Mouse (Mus musculus) bone marrow macrophage, adult 2 months (primary cell): ENCODE data around the gene Nmnat2. TPM values are rescaled to one million over a fixed set of nuclear protein-coding genes. Genes with fewer than 3 reads are reported as not detected.

Experiments used
- H3K27ac ChIP-seq: 2 replicates; pipeline ENCODE4 v1.5.1; 2012; ENCODE audit warnings: low read depth, low read length; ENCODE audit not compliant: insufficient read depth
- H3K4me1 ChIP-seq: 2 replicates; pipeline ENCODE4 v1.6.1; 2012; ENCODE audit warnings: low read length; ENCODE audit not compliant: control insufficient read depth, insufficient read depth
- H3K4me3 ChIP-seq: 2 replicates; pipeline ENCODE4 v1.5.1; 2012; ENCODE audit warnings: mild to moderate bottlenecking, low read length, moderate library complexity; ENCODE audit not compliant: insufficient read depth
- CTCF ChIP-seq: IDR thresholded peaks from 2 replicates; pipeline ENCODE4 v1.5.1; 2012; ENCODE audit warnings: low read depth, mild to moderate bottlenecking, low read length, moderate library complexity
- POLR2A ChIP-seq: IDR thresholded peaks from 2 replicates; pipeline ENCODE4 v1.6.1; 2012; ENCODE audit warnings: mild to moderate bottlenecking, low read depth, low read length, borderline replicate concordance
- polyA plus RNA-seq: library from polyadenylated mRNA; stranded (reverse); fragments of >200 nt; gene quantifications from 2 replicates; pipeline ENCODE4 v1.2.4, GENCODE M21; 2012; ENCODE audit not compliant: missing spikeins, insufficient read depth, insufficient read length

Gene Nmnat2
- polyA plus RNA-seq, 1 experiment = not detected

GRCm38 (mm10) chr1:152978700-152979099 is 23.9 kb downstream of the Nmnat2 start:
- Histone ChIP-seq H3K4me1 (no peaks in the 10 kb centered on the region), H3K27ac (no peak overlapping the region), H3K4me3 (no peak overlapping the region)
- TF ChIP-seq POLR2A (no peak), CTCF (no peak)

- H3K27ac ChIP-seq = no peak overlapping the region
- no peak overlapping the region for H3K4me3 ChIP-seq
- TF ChIP-seq CTCF (no peak), POLR2A (no peak)
- no peaks in the 10 kb centered on the region for H3K4me1 ChIP-seq
Observed at GRCm38 (mm10) chr1:152983416-152983815, 28.6 kb downstream of the Nmnat2 start.

- Histone ChIP-seq H3K27ac (no peak overlapping the region), H3K4me3 (no peak overlapping the region), H3K4me1 (no peaks in the 10 kb centered on the region)
- TF ChIP-seq POLR2A (no peak), CTCF (no peak)
Observed at GRCm38 (mm10) chr1:152986981-152987380, 32.2 kb downstream of the Nmnat2 start.

GRCm38 (mm10) chr1:152990067-152990466 is 35.3 kb downstream of the Nmnat2 start:
- no peak for TF ChIP-seq POLR2A
- TF ChIP-seq CTCF = no peak
- Histone ChIP-seq H3K27ac (no peak overlapping the region), H3K4me1 (peaks cover 3% of the 10 kb centered on the region; the same call in 1 of the 2 replicates), H3K4me3 (no peak overlapping the region)

GRCm38 (mm10) chr1:152992271-152993134 is 37.7 kb downstream of the Nmnat2 start:
- Histone ChIP-seq H3K4me1 (peaks cover 3% of the 10 kb centered on the region; the same call in 1 of the 2 replicates), H3K27ac (no peak overlapping the region), H3K4me3 (no peak overlapping the region)
- TF ChIP-seq POLR2A = no peak
- TF ChIP-seq CTCF = no peak

- no peak overlapping the region for H3K27ac ChIP-seq
- peaks cover 3% of the 10 kb centered on the region; the same call in 1 of the 2 replicates for H3K4me1 ChIP-seq
- no peak for TF ChIP-seq POLR2A
- TF ChIP-seq CTCF = no peak
- H3K4me3 ChIP-seq = no peak overlapping the region
Observed at GRCm38 (mm10) chr1:152993803-152994202, 39.0 kb downstream of the Nmnat2 start.

GRCm38 (mm10) chr1:152999983-153000382 is 45.2 kb downstream of the Nmnat2 start:
- no peak for TF ChIP-seq CTCF
- H3K4me1 ChIP-seq = no peaks in the 10 kb centered on the region
- H3K27ac ChIP-seq = no peak overlapping the region
- no peak overlapping the region for H3K4me3 ChIP-seq

GRCm38 (mm10) chr1:153000486-153001228 is 45.9 kb downstream of the Nmnat2 start:
- Histone ChIP-seq H3K4me3 (no peak overlapping the region), H3K4me1 (no peaks in the 10 kb centered on the region), H3K27ac (no peak overlapping the region)
- TF ChIP-seq POLR2A = no peak
- no peak for TF ChIP-seq CTCF

- Histone ChIP-seq H3K27ac (no peak overlapping the region), H3K4me3 (no peak overlapping the region), H3K4me1 (no peaks in the 10 kb centered on the region)
- no peak for TF ChIP-seq POLR2A
- TF ChIP-seq CTCF = no peak
Observed at GRCm38 (mm10) chr1:153002295-153003050, 47.7 kb downstream of the Nmnat2 start.
